Mouse (Mus musculus) forebrain, embryonic 11.5 days (tissue): ENCODE results near the gene Atxn3. TPM values are rescaled to one million over a fixed set of nuclear protein-coding genes. Genes with fewer than 3 reads are reported as not detected.
A peak's percentile ranks its signal among the peaks of the same experiment; 100 is the strongest.

Experiments
- ATAC-seq: fragments of 200-750 bp; cut with Nextera tagmentation; replicated peaks from 2 replicates; pipeline ENCODE4 v1.8.0; 2017; ENCODE audit warnings: moderate TSS enrichment; ENCODE audit not compliant: low FRiP score
- DNase-seq: peaks from one replicate; pipeline ENCODE4 v3.0.0-alpha.2; 2017; ENCODE audit warnings: low spot score
- H3K27ac ChIP-seq: fragments of 300-500 bp; sonication (generic); 2 replicates; pipeline ENCODE4 v1.5.1; 2014; ENCODE audit warnings: low read depth, low read length
- H3K27me3 ChIP-seq: fragments of 300-500 bp; sonication (generic); 2 replicates; pipeline ENCODE4 v1.6.1; 2014; ENCODE audit warnings: mild to moderate bottlenecking, low read length, mixed read lengths; ENCODE audit not compliant: control insufficient read depth, insufficient read depth
- H3K36me3 ChIP-seq: fragments of 300-500 bp; sonication (generic); 2 replicates; pipeline ENCODE4 v1.6.1; 2014; ENCODE audit warnings: mild to moderate bottlenecking, low read length, moderate library complexity, mixed read lengths; ENCODE audit not compliant: control insufficient read depth, insufficient read depth
- H3K4me1 ChIP-seq: fragments of 300-500 bp; sonication (generic); replicated peaks from 2 replicates; pipeline ENCODE4 v1.6.1; 2014; ENCODE audit warnings: low read length, mixed read lengths; ENCODE audit not compliant: control insufficient read depth, insufficient read depth
- H3K4me2 ChIP-seq: fragments of 300-500 bp; sonication (generic); 2 replicates; pipeline ENCODE4 v1.6.1; 2014; ENCODE audit warnings: low read depth, mild to moderate bottlenecking, low read length, moderate library complexity, mixed read lengths; ENCODE audit not compliant: severe bottlenecking
- H3K4me3 ChIP-seq: fragments of 300-500 bp; sonication (generic); 2 replicates; pipeline ENCODE4 v1.5.1; 2014; ENCODE audit warnings: low read depth, low read length
- H3K9ac ChIP-seq: fragments of 300-500 bp; sonication (generic); 2 replicates; pipeline ENCODE4 v1.6.1; 2014; ENCODE audit warnings: low read length
- H3K9me3 ChIP-seq: fragments of 300-500 bp; sonication (generic); 2 replicates; pipeline ENCODE4 v1.6.1; 2016; ENCODE audit warnings: low read length, mixed read lengths; ENCODE audit not compliant: control insufficient read depth
- WGBS: fragments of 180-500 bp; shearing (Covaris S2); extraction: QIAGEN DNeasy Blood & Tissue Kit; methylation state at CpG from one replicate; pipeline ENCODE4 v1.1.7; 2014; 5-methylcytosine and 5-hydroxymethylcytosine counted together
- polyA plus RNA-seq: library from polyadenylated mRNA; unstranded; fragments of >200 nt; fragmentation: Nextera tagmentation; extraction: Ambion mirVana; gene quantifications from 2 replicates; pipeline ENCODE4 v1.2.1, GENCODE M21; 2014

The Atxn3 gene
- polyA plus RNA-seq, 1 experiment from 2014 or later = 18.5 TPM

- no peak overlapping the region for H3K27ac ChIP-seq
- no peaks in the 10 kb centered on the region for H3K9me3 ChIP-seq
- H3K27me3 ChIP-seq = no peaks in the 10 kb centered on the region
- ATAC-seq (no peak), DNase-seq (no peak)
- H3K4me3 ChIP-seq = no peak overlapping the region
- H3K36me3 ChIP-seq = no peaks in the 10 kb centered on the region; the same call in 1 of the 2 replicates
- H3K4me2 ChIP-seq = peak overlapping the region; percentile 79; the same call in 1 of the 2 replicates
- 90% methylated on average over 3 of the region's 3 CpGs for WGBS
- H3K9ac ChIP-seq = no peak overlapping the region
- no peaks in the 10 kb centered on the region; the same call in 1 of the 2 replicates for H3K4me1 ChIP-seq
These were observed 46.7 kb downstream of the Atxn3 start for GRCm38 (mm10) chr12:101911346-101911745.

GRCm38 (mm10) chr12:101910360-101910759, 47.7 kb downstream of the Atxn3 start:
- H3K27ac ChIP-seq = no peak overlapping the region
- no peak overlapping the region for H3K4me3 ChIP-seq
- H3K4me2 ChIP-seq = no peak overlapping the region
- DNase-seq = no peak
- H3K4me1 ChIP-seq = no peaks in the 10 kb centered on the region; the same call in 1 of the 2 replicates
- no peaks in the 10 kb centered on the region for H3K9me3 ChIP-seq
- H3K27me3 ChIP-seq = no peaks in the 10 kb centered on the region
- 95% methylated on average over 6 of the region's 6 CpGs for WGBS
- no peak overlapping the region for H3K9ac ChIP-seq
- H3K36me3 ChIP-seq = no peaks in the 10 kb centered on the region; the same call in 1 of the 2 replicates
- ATAC-seq = no peak

GRCm38 (mm10) chr12:101905817-101906216, 52.2 kb downstream of the Atxn3 start:
- ATAC-seq (no peak), DNase-seq (no peak)
- H3K27ac ChIP-seq = no peak overlapping the region
- H3K9ac ChIP-seq = no peak overlapping the region
- no peaks in the 10 kb centered on the region; the same call in 1 of the 2 replicates for H3K36me3 ChIP-seq
- H3K27me3 ChIP-seq = no peaks in the 10 kb centered on the region
- no peak overlapping the region for H3K4me3 ChIP-seq
- H3K9me3 ChIP-seq = no peaks in the 10 kb centered on the region
- no peaks in the 10 kb centered on the region for H3K4me1 ChIP-seq
- WGBS = 92% methylated on average over 12 of the region's 12 CpGs
- H3K4me2 ChIP-seq = no peak overlapping the region

- Histone ChIP-seq H3K27ac (no peak overlapping the region), H3K36me3 (no peaks in the 10 kb centered on the region; the same call in 1 of the 2 replicates), H3K27me3 (no peaks in the 10 kb centered on the region), H3K4me1 (no peaks in the 10 kb centered on the region), H3K4me2 (no peak overlapping the region), H3K4me3 (no peak overlapping the region), H3K9me3 (no peaks in the 10 kb centered on the region), H3K9ac (no peak overlapping the region)
- WGBS = 97% methylated on average over 4 of the region's 4 CpGs
- ATAC-seq = no peak
- no peak for DNase-seq
These were observed 53.1 kb downstream of the Atxn3 start for GRCm38 (mm10) chr12:101904906-101905305.

- Histone ChIP-seq H3K36me3 (no peaks in the 10 kb centered on the region; the same call in 1 of the 2 replicates), H3K27me3 (no peaks in the 10 kb centered on the region), H3K27ac (no peak overlapping the region), H3K9ac (no peak overlapping the region), H3K4me2 (no peak overlapping the region), H3K4me1 (no peaks in the 10 kb centered on the region), H3K9me3 (no peaks in the 10 kb centered on the region), H3K4me3 (no peak overlapping the region)
- 94% methylated on average over 3 of the region's 3 CpGs for WGBS
- ATAC-seq (no peak), DNase-seq (no peak)
These were observed 53.9 kb downstream of the Atxn3 start for GRCm38 (mm10) chr12:101904170-101904569.

- H3K9me3 ChIP-seq = no peaks in the 10 kb centered on the region
- no peak for DNase-seq
- H3K9ac ChIP-seq = no peak overlapping the region
- no peak overlapping the region for H3K4me2 ChIP-seq
- H3K27me3 ChIP-seq = no peaks in the 10 kb centered on the region
- ATAC-seq = no peak
- no peak overlapping the region for H3K4me3 ChIP-seq
- WGBS = 89% methylated on average over 2 of the region's 2 CpGs
- H3K36me3 ChIP-seq = peaks cover 2% of the 10 kb centered on the region; the same call in 1 of the 2 replicates
- no peak overlapping the region for H3K27ac ChIP-seq
- H3K4me1 ChIP-seq = no peaks in the 10 kb centered on the region
These were observed 58.3 kb downstream of the Atxn3 start for GRCm38 (mm10) chr12:101899671-101900245.

- no peak overlapping the region for H3K27ac ChIP-seq
- no peak for DNase-seq
- no peak for ATAC-seq
- H3K9me3 ChIP-seq = no peaks in the 10 kb centered on the region
- no peak overlapping the region for H3K4me3 ChIP-seq
- WGBS = 95% methylated on average over 8 of the region's 8 CpGs
- H3K4me2 ChIP-seq = no peak overlapping the region
- H3K27me3 ChIP-seq = no peaks in the 10 kb centered on the region
- peaks cover 2% of the 10 kb centered on the region; the same call in 1 of the 2 replicates for H3K36me3 ChIP-seq
- no peak overlapping the region for H3K9ac ChIP-seq
- no peaks in the 10 kb centered on the region for H3K4me1 ChIP-seq
These were observed 59.1 kb downstream of the Atxn3 start for GRCm38 (mm10) chr12:101898966-101899365.

GRCm38 (mm10) chr12:101897113-101897512, 60.9 kb downstream of the Atxn3 start:
- no peaks in the 10 kb centered on the region for H3K9me3 ChIP-seq
- H3K36me3 ChIP-seq = peaks cover 2% of the 10 kb centered on the region; the same call in 1 of the 2 replicates
- no peak for ATAC-seq
- H3K4me3 ChIP-seq = no peak overlapping the region
- DNase-seq = no peak
- WGBS = 84% methylated on average over 7 of the region's 7 CpGs
- no peak overlapping the region for H3K4me2 ChIP-seq
- no peak overlapping the region for H3K9ac ChIP-seq
- H3K27ac ChIP-seq = no peak overlapping the region
- no peaks in the 10 kb centered on the region for H3K4me1 ChIP-seq
- H3K27me3 ChIP-seq = no peaks in the 10 kb centered on the region

GRCm38 (mm10) chr12:101893296-101893695, 64.8 kb downstream of the Atxn3 start:
- H3K36me3 ChIP-seq = no peaks in the 10 kb centered on the region; the same call in 1 of the 2 replicates
- H3K4me3 ChIP-seq = no peak overlapping the region
- H3K27me3 ChIP-seq = no peaks in the 10 kb centered on the region
- no peak overlapping the region for H3K27ac ChIP-seq
- DNase-seq = no peak
- no peak for ATAC-seq
- no peaks in the 10 kb centered on the region for H3K4me1 ChIP-seq
- 87% methylated on average over 8 of the region's 8 CpGs for WGBS
- no peak overlapping the region for H3K4me2 ChIP-seq
- no peaks in the 10 kb centered on the region for H3K9me3 ChIP-seq
- no peak overlapping the region for H3K9ac ChIP-seq
